Mouse (Mus musculus) hindbrain, embryonic 12.5 days (tissue): ENCODE results near the gene Lcn5. TPM values are rescaled to one million over a fixed set of nuclear protein-coding genes. Genes with fewer than 3 reads are reported as not detected.

Experiments used
- polyA plus RNA-seq: library from polyadenylated mRNA; unstranded; fragments of >200 nt; fragmentation: Nextera tagmentation; extraction: Ambion mirVana; gene quantifications from 2 replicates; pipeline ENCODE4 v1.2.1, GENCODE M21; 2016

The Lcn5 gene
- polyA plus RNA-seq, 1 experiment from 2014 or later: not detected

Other genes with a start within 250 kb of the Lcn5 start
- gene Fut7, start 234.7 kb upstream of the Lcn5 start, polyA plus RNA-seq: 0.53 TPM in 1 of 2 replicates, not detected in the other
- 10.1 and 10.6 TPM in 2 replicates for gene Abca2, start 229.2 kb upstream of the Lcn5 start, polyA plus RNA-seq
- 2.3 and 2.4 TPM in 2 replicates for gene Clic3, start 201.1 kb upstream of the Lcn5 start, polyA plus RNA-seq
- gene Paxx, start 196.9 kb upstream of the Lcn5 start, polyA plus RNA-seq: 41.6 and 49.4 TPM in 2 replicates
- 2.8 and 3.0 TPM in 2 replicates for gene Ptgds, start 187.9 kb upstream of the Lcn5 start, polyA plus RNA-seq
- not detected in 2 replicates for gene Lcn12, start 164.0 kb upstream of the Lcn5 start, polyA plus RNA-seq
- 106 and 116 TPM in 2 replicates for gene Fbxw5, start 157.2 kb upstream of the Lcn5 start, polyA plus RNA-seq
- gene C8g, start 156.2 kb upstream of the Lcn5 start, polyA plus RNA-seq: 4.8 and 6.0 TPM in 2 replicates
- 25.7 and 29.6 TPM in 2 replicates for gene Traf2, start 111.0 kb upstream of the Lcn5 start, polyA plus RNA-seq
- 377 TPM in 2 replicates for gene Edf1, start 100.1 kb upstream of the Lcn5 start, polyA plus RNA-seq
- gene Mamdc4, start 83.1 kb upstream of the Lcn5 start, polyA plus RNA-seq: 4.7 and 6.7 TPM in 2 replicates
- 131 and 162 TPM in 2 replicates for gene Phpt1, start 82.7 kb upstream of the Lcn5 start, polyA plus RNA-seq
- gene Ajm1, start 76.2 kb upstream of the Lcn5 start, polyA plus RNA-seq: 2.4 and 3.1 TPM in 2 replicates
- gene Rabl6, start 49.4 kb upstream of the Lcn5 start, polyA plus RNA-seq: 70.0 and 72.3 TPM in 2 replicates
- 0.25 and 0.32 TPM in 2 replicates for gene Ccdc183, start 40.3 kb upstream of the Lcn5 start, polyA plus RNA-seq
- gene Tmem141, start 35.9 kb upstream of the Lcn5 start, polyA plus RNA-seq: 21.7 and 23.4 TPM in 2 replicates
- 0.96 and 1.3 TPM in 2 replicates for gene Fcna, start 29.9 kb upstream of the Lcn5 start, polyA plus RNA-seq
- not detected in 2 replicates for gene Lcn8, start 4.8 kb upstream of the Lcn5 start, polyA plus RNA-seq
- not detected in 2 replicates for gene Lcn6, start 18.8 kb downstream of the Lcn5 start, polyA plus RNA-seq
- not detected in 2 replicates for gene Lcn10, start 24.8 kb downstream of the Lcn5 start, polyA plus RNA-seq
- not detected in 2 replicates for gene Obp2a, start 42.1 kb downstream of the Lcn5 start, polyA plus RNA-seq
- 97.8 and 98.7 TPM in 2 replicates for gene Bmyc, start 48.8 kb downstream of the Lcn5 start, polyA plus RNA-seq
- not detected in 2 replicates for gene Obp2b, start 79.1 kb downstream of the Lcn5 start, polyA plus RNA-seq
- not detected in 2 replicates for gene Lcn3, start 107.6 kb downstream of the Lcn5 start, polyA plus RNA-seq
- gene Lcn11, start 119.1 kb downstream of the Lcn5 start, polyA plus RNA-seq: not detected in 2 replicates
- gene Gm13539, start 124.3 kb downstream of the Lcn5 start, polyA plus RNA-seq: not detected in 2 replicates
- gene Glt6d1, start 157.9 kb downstream of the Lcn5 start, polyA plus RNA-seq: not detected in 2 replicates
- not detected in 2 replicates for gene Lcn9, start 165.2 kb downstream of the Lcn5 start, polyA plus RNA-seq
- not detected in 2 replicates for gene Sohlh1, start 189.3 kb downstream of the Lcn5 start, polyA plus RNA-seq
- gene Kcnt1, start 205.8 kb downstream of the Lcn5 start, polyA plus RNA-seq: 2.9 and 4.6 TPM in 2 replicates